Mouse (Mus musculus) liver (tissue): ENCODE measurements around the gene Fgr.

Experiments
- DNase-seq: peaks from one replicate; pipeline ENCODE4 v3.0.0-alpha.2; 2020; ENCODE audit warnings: mixed read lengths

The Fgr gene

DNA sequence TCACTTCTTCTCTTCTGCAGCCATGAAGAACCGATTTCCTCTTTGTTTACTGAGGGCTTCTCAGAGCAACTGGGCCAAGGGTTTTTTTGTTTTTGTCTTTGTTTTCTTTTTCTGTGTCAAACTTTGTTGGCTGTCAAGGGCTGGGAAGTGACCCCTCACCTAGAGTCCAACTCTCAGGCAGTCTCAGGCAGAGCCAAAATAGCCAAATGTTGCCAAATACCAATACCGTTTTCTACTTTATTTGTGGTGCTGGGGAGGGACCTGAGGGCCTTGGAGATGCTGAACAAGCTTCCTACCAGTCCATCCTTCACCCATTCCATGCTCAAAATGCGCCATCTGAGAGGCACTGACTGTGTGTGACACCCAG, 14.2 kb upstream of the Fgr start:
- no peak for DNase-seq

DNA sequence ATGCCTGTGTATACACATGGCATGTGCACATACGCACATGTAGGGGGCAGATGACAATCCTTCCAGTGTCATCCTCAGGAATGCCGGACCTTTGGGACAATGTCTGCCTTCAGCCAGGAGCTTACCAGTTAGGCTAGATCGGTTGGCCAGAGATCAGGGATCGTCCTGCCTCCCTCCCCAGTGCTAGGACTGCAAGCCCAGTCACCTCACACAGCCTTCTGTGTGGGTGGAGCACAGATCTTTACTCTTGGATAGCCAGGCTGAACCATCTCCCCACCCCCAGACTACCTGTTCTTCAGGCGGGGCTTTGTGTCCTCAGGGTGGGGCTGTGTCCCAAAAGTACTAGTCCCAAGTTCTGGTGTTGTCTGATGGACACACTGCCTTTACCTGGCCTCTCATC, 13.6 kb upstream of the Fgr start:
- DNase-seq: no peak

DNA sequence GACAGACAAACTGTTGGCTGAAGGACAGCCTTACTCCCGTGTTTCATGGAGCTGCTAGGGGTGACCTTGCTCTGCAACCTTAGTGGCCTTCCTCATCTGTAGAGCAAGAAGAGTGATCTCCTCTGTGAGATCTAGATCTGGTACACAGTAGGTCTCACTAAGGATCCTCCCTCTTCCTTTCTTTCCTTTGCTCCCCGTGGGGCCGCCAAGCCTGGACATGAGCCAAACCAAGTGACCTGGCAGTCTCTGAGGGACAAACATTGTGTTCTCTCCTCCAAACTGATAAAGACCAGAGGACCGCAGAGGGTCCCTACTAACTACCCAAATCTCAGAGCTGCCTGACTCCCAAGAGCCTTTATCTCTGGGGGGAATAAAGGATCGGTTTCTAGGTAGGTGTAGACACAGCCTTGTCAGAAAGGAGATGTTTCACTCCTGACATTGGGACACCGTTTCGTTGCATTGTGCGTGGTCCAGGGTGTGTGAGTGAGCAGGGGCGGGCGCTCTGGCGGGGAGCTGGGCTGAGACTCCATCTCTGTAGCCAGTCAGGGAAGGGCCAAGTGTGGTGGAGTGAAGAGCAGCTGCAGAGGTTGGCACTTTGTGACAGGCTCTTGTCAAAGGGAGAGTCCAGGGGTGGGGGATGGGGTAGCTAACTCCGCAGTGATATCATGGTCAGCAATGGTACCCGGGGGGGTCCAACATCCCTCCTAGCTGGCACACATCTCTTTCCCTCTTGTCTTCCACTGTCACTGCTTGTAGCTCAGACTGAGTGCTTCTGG, 12.8 kb upstream of the Fgr start:
- DNase-seq: no peak

- DNase-seq: no peak
These were observed 12.0 kb upstream of the Fgr start for GRCm38 (mm10) chr4:132961866-132962265.

GRCm38 (mm10) chr4:132962628-132963027, 11.3 kb upstream of the Fgr start:
- no peak for DNase-seq

DNA sequence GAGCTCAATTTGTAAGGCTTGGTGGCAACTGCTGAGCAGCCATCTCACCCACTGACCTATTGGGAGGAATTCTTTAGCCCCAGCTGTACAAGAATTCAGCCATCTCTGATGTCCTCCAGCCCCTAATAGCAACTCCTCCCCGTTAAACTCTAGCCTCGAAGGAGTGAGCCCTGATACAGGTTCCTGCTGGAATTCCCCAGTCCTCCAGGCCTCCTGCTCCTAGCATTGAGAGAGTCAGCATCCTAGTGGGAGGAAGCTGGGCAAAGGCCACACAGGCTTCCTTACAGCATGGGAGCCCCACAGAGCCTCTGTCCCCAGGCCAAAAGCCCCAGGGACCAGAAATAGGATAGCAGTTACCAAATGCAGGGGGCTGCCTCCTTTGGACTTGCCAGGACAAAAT, 10.5 kb upstream of the Fgr start:
- DNase-seq: no peak

DNA sequence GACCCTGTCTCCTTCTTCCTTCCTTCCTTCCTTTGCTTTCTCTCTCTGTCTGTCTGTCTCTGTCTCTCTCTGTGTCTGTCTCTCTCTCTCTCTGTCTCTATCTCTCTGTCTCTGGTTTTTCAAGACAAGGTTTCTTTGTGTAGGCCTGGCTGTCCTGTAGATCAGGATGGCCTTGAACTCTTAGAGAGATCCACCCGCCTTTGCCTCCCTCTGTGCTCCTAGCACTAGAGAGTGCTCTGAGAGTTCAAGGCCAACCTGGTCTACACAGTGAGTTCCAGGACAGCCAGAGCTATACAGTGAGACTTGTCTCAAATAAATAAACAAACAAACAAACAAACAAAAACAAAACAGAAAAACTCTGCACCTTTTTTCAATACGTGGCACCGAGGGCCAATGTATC, 9.8 kb upstream of the Fgr start:
- no peak for DNase-seq

DNA sequence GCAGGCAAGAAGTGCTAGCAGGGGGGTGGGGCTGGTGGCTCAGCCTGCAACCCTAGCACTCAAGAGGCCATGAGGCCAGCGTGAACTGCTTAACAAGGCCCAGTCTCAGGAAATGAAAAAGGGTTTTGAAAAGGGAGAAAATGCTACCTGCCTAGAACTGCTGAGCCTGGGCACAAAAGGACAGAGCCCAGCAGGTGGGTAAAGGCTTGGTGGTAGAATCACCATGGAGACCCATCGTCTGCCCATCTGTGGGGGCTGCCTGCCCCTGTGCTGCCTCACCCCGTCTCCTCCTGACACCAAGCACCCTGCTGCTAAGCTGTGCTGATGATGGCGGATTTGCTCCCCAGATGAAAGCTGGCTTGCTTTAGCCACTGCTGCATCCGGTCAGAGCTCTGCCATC, 9.4 kb upstream of the Fgr start:
- no peak for DNase-seq

- DNase-seq: no peak
These were observed 5.6 kb upstream of the Fgr start for GRCm38 (mm10) chr4:132968105-132968938.

GRCm38 (mm10) chr4:132971601-132972000, 2.3 kb upstream of the Fgr start:
- no peak for DNase-seq

GRCm38 (mm10) chr4:132972101-132972500, 1.8 kb upstream of the Fgr start:
- DNase-seq: no peak

DNA sequence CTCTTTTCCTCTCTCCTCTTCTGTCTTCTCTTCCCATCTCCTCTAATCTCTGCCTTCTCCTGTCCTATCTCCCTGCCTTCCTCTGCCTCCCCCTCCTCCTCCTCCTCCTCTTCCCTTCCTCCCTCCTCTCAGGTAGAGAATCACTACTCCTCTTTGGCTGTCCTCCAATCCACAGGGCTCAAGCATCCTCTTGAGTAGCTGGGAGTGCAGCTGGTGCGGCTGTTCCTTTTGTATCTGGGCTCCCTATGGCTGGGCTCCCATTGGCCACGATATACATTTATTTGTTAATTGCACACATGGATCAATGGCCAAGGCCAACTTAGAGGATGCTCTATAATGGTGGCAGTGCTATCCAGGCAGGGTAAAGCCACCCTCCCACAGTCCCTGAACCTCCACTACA, 1.3 kb upstream of the Fgr start:
- DNase-seq: no peak

DNA sequence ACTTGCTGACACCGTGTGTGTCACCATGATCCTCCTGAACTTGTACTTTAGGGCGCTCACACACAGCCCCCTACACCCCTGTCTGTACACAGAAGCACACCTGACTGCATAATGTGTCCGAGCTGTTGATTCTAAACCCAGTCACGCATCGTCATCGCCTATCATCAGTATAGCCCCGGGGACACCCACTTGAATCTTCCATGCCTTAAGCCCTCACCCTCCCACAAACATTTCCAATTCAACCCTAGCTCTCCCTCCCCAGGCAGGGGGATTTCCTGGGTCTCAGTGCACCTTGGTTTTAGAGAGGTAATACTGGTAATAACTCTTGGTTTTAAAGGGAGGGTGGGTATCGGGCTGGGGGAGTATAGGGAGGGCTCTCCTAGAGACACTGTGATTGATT, 709 bp upstream of the Fgr start:
- no peak for DNase-seq

GRCm38 (mm10) chr4:132974904-132975303, 1.0 kb downstream of the Fgr start:
- DNase-seq: peak; percentile 48

- no peak for DNase-seq
These were observed 1.9 kb downstream of the Fgr start for GRCm38 (mm10) chr4:132975791-132976190.

GRCm38 (mm10) chr4:132976729-132977128, 2.8 kb downstream of the Fgr start:
- no peak for DNase-seq

GRCm38 (mm10) chr4:132977597-132977996, 3.7 kb downstream of the Fgr start:
- DNase-seq: no peak

DNA sequence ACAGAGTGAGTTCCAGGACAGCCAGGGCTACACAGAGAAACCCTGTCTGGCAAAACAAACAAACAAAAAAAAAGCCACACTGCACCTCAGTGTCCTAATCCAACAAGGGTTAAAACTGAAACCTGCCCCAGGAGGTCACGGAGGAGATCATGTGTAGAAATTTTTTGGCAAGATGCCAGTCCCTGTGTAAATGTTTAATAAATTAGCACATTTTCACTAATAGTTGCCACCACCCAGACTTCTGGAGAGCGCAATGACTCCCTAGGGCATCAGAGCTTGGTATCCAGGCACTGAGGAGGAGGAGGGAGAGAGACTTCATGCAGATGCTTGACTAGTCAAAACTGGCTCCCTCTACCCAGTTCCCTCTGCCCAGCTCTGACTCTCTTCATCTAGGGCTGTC, 5.3 kb downstream of the Fgr start:
- no peak for DNase-seq

DNA sequence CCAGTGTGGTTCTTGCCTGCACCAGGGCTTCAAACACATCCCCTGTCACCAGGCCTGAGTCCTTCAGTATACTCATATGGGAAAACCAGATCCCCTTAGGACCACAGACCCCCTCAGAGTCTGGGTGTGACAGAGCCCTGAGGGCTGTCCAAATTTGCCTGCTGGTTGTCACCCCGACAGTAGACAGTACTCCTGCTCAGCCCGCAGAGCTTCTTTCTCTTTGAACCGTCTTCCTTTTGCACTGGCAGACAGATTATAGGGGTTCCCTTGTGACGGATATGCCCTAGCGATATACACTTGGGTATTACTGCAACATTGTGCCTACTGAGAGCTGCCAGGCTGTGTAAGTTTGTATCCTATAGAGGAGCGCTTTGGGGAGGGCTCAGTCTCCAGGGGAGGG, 7.7 kb downstream of the Fgr start:
- no peak for DNase-seq

DNA sequence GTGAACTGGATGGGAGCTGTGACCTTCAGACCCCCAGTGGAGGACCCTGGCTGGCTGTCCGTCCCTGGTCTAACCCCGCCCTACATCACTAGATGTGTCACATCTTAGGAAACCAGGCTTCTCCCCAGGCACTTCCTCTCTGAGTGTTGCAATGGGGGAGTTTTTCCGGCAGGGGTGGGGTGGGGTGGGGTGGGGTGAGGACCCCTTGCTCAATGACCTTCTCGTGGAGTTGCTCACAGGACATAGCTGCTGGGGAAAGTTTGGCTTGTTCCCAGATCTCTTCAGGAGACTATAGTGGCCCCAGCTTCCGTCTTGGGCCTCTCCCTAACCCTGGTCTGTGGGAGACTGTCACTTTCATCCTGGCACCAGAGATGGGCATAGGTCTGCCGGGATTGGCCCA, 9.1 kb downstream of the Fgr start:
- DNase-seq: no peak

DNA sequence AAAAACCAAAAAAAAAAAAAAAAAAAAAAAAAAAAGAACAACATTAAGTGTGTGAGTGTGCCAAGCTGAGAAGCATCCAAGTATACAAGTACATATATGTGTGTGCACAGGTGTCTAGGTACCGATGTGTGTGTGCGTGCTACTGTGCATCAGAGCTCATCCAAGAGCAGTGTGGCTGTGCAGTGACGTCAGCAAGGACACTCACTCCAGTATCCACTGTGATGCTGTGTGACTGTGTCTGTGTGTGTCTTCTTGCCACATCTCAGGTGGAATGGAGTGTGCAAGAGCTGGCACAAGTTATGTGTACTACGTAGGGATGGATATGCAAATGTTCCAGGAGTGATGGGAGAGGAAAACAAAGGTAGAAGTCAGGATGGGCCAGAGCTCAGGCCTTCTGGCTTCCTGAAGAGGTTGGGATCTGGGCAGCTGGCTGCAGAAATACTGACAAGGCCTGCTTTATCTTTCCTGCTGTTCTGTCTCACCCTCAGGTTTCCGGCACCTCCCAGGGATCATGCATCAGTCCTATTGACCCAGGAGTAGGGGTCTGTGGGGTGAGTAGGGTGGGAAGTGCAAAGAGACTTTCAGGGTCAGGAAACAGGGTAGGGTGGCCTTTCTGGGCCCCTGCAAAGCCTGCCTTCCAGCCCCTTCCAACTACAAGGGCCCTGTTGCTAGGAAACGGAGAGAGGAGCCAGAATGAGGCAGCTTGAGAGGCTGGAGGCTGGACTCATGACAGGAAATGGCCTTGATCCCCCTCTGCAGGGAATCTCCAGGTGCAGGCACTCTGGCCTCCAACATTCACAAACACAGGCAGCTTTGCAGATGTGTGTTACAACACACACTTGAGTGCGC, 10.0 kb downstream of the Fgr start:
- DNase-seq: no peak

DNA sequence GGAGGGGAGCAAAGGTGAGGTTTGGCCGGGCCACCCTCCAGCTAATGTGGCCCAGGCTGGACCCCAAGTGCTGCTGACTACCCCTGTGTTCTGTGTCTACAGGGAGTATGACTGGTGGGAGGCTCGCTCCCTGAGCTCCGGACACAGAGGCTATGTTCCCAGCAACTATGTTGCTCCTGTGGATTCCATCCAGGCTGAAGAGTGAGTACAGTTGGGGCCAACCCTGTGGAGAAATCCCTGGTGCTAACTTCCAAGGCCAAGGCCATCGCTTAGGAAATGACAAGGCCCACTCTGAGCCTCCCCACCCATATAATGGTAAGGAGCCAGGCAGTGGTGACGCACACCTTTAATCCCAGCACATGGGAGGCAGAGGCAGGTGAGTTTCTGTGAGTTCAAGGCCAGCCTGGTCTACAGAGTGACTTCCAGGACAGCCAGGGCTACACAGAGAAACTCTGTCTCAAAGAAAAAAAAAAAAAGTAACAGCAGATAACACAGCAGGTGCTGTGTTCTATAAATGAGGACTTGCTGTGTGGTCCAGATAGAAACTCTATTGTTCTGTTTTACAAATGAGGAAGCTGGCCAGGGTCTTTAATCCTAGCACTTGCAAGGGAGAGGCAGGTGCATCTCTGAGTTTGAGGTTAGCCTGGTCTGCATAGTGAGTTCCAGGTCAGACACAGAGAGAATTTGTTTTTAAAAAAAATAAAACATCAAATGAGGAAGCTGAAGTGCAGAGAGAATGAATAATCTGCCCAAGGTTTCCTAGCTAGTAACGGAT, 14.9 kb downstream of the Fgr start:
- DNase-seq: no peak

DNA sequence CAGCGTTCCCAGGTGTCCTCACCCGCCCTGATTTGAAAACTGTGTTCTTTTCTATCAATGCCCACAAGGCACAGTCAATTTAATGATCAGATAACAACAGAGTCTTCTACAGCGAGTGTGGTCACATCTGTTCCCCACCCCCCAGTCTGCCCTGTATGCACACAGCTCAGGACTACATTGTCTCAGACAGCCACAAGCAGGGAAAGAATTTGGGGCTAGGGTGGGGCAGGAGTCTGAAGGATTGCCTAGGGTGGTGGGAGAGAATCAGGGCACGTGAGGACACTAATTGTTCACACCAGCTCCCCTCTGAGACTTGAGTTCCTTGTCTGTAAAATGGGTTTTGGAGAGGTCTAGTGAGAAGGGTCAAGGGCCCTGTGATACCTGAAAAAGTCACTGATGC, 19.7 kb downstream of the Fgr start:
- no peak for DNase-seq
